Mouse (Mus musculus) kidney, embryonic 14.5 days (tissue): ENCODE results near the gene Rps6kb2. TPM values are rescaled to one million over a fixed set of nuclear protein-coding genes. Genes with fewer than 3 reads are reported as not detected.
A peak's percentile ranks its signal among the peaks of the same experiment; 100 is the strongest.

ENCODE experiments used
- ATAC-seq: fragments of 200-750 bp; cut with Nextera tagmentation; 2 replicates; pipeline ENCODE4 v1.8.0; 2017; ENCODE audit warnings: moderate number of reproducible peaks, mild to moderate bottlenecking, moderate TSS enrichment, moderate library complexity; ENCODE audit not compliant: low FRiP score, low TSS enrichment
- H3K27ac ChIP-seq: fragments of 300-500 bp; sonication (generic); 2 replicates; pipeline ENCODE4 v1.5.1; 2014; ENCODE audit warnings: low read depth, mild to moderate bottlenecking, low read length, moderate library complexity, mixed read lengths
- H3K27me3 ChIP-seq: fragments of 300-500 bp; sonication (generic); 2 replicates; pipeline ENCODE4 v1.6.1; 2014; ENCODE audit warnings: mild to moderate bottlenecking, low read length; ENCODE audit not compliant: control insufficient read depth, insufficient read depth
- H3K36me3 ChIP-seq: fragments of 300-500 bp; sonication (generic); 2 replicates; pipeline ENCODE4 v1.6.1; 2014; ENCODE audit warnings: low read length, mixed read lengths; ENCODE audit not compliant: control insufficient read depth, insufficient read depth
- H3K4me1 ChIP-seq: fragments of 300-500 bp; sonication (generic); 2 replicates; pipeline ENCODE4 v1.6.1; 2014; ENCODE audit warnings: low read length, mixed read lengths; ENCODE audit not compliant: control insufficient read depth, insufficient read depth
- H3K4me2 ChIP-seq: fragments of 300-500 bp; sonication (generic); replicated peaks from 2 replicates; pipeline ENCODE4 v1.6.1; 2014; ENCODE audit warnings: low read depth, mild to moderate bottlenecking, low read length
- H3K4me3 ChIP-seq: fragments of 300-500 bp; sonication (generic); 2 replicates; pipeline ENCODE4 v1.5.1; 2014; ENCODE audit warnings: mild to moderate bottlenecking, low read length
- H3K9ac ChIP-seq: fragments of 300-500 bp; sonication (generic); 2 replicates; pipeline ENCODE4 v1.6.1; 2014; ENCODE audit warnings: low read depth, mild to moderate bottlenecking, low read length, moderate library complexity
- H3K9me3 ChIP-seq: fragments of 300-500 bp; sonication (generic); 2 replicates; pipeline ENCODE4 v1.6.1; 2016; ENCODE audit warnings: low read length; ENCODE audit not compliant: control insufficient read depth
- WGBS: fragments of 180-500 bp; shearing (Covaris S2); extraction: QIAGEN DNeasy Blood & Tissue Kit; methylation state at CpG from one replicate; pipeline ENCODE4 v1.1.7; 2014; 5-methylcytosine and 5-hydroxymethylcytosine counted together
- polyA plus RNA-seq: library from polyadenylated mRNA; unstranded; fragments of >200 nt; fragmentation: Nextera tagmentation; extraction: Ambion mirVana; gene quantifications from 2 replicates; pipeline ENCODE4 v1.2.1, GENCODE M21; 2014

Gene Rps6kb2
- polyA plus RNA-seq, 1 experiment from 2014 or later: 42.0 TPM

- no peak overlapping the region for H3K4me3 ChIP-seq
- no peaks in the 10 kb centered on the region for H3K9me3 ChIP-seq
- H3K36me3 ChIP-seq: peaks cover 24% of the 10 kb centered on the region
- H3K9ac ChIP-seq: no peak overlapping the region
- 80% methylated on average over 3 of the region's 3 CpGs for WGBS
- no peak for ATAC-seq
- no peak overlapping the region for H3K27ac ChIP-seq
- peaks cover 11% of the 10 kb centered on the region for H3K4me1 ChIP-seq
- H3K4me2 ChIP-seq: no peak overlapping the region
- no peaks in the 10 kb centered on the region for H3K27me3 ChIP-seq
Measured at GRCm38 (mm10) chr19:4164100-4164499, 946 bp upstream of the Rps6kb2 start.

- Histone ChIP-seq H3K36me3 (peaks cover 30% of the 10 kb centered on the region), H3K4me2 (peak overlapping the region; percentile 88), H3K4me3 (peak overlapping the region; percentile 79), H3K9ac (peak overlapping the region; percentile 77), H3K27ac (peak overlapping the region; percentile 24; the same call in 1 of the 2 replicates), H3K27me3 (no peaks in the 10 kb centered on the region), H3K4me1 (peaks cover 11% of the 10 kb centered on the region), H3K9me3 (no peaks in the 10 kb centered on the region)
- WGBS: 35% methylated on average over 4 of the region's 4 CpGs
- peak; percentile 8; the same call in 1 of the 2 replicates for ATAC-seq
Measured at GRCm38 (mm10) chr19:4163543-4163887, 361 bp upstream of the Rps6kb2 start.

- Histone ChIP-seq H3K27me3 (no peaks in the 10 kb centered on the region), H3K4me2 (no peak overlapping the region), H3K4me1 (peaks cover 15% of the 10 kb centered on the region), H3K27ac (no peak overlapping the region), H3K9me3 (no peaks in the 10 kb centered on the region), H3K36me3 (peaks cover 58% of the 10 kb centered on the region), H3K9ac (no peak overlapping the region), H3K4me3 (no peak overlapping the region)
- ATAC-seq: no peak
- WGBS: 96% methylated on average over 8 of the region's 8 CpGs
Measured at GRCm38 (mm10) chr19:4159049-4159448, 4.1 kb downstream of the Rps6kb2 start.

GRCm38 (mm10) chr19:4156771-4157170 lies 6.4 kb downstream of the Rps6kb2 start:
- WGBS: 88% methylated on average over 12 of the region's 12 CpGs
- no peak overlapping the region for H3K4me3 ChIP-seq

GRCm38 (mm10) chr19:4156073-4156579 lies 7.0 kb downstream of the Rps6kb2 start:
- ATAC-seq: no peak; the same call in 1 of the 2 replicates
- Histone ChIP-seq H3K9me3 (no peaks in the 10 kb centered on the region), H3K4me3 (no peak overlapping the region), H3K36me3 (peaks cover 66% of the 10 kb centered on the region), H3K9ac (no peak overlapping the region), H3K27ac (peak overlapping the region; percentile 42; the same call in 1 of the 2 replicates), H3K4me1 (0 out of 2 replicates have a peak, but pooled peaks cover 4% of the 10 kb centered on the region), H3K27me3 (no peaks in the 10 kb centered on the region), H3K4me2 (no peak overlapping the region)
- WGBS: 66% methylated on average over 20 of the region's 20 CpGs

More at GRCm38 (mm10) chr19:4156771-4157170, 6.4 kb downstream of the Rps6kb2 start:
- no peaks in the 10 kb centered on the region for H3K9me3 ChIP-seq
- H3K27me3 ChIP-seq: no peaks in the 10 kb centered on the region
- H3K4me2 ChIP-seq: no peak overlapping the region
- no peak overlapping the region for H3K27ac ChIP-seq
- peaks cover 68% of the 10 kb centered on the region for H3K36me3 ChIP-seq
- ATAC-seq: no peak
- 0 out of 2 replicates have a peak, but pooled peaks cover 4% of the 10 kb centered on the region for H3K4me1 ChIP-seq
- no peak overlapping the region for H3K9ac ChIP-seq

GRCm38 (mm10) chr19:4155223-4156072 lies 7.7 kb downstream of the Rps6kb2 start:
- 0 out of 2 replicates have a peak, but pooled peaks cover 4% of the 10 kb centered on the region for H3K4me1 ChIP-seq
- no peak overlapping the region for H3K4me2 ChIP-seq
- H3K27me3 ChIP-seq: no peaks in the 10 kb centered on the region
- H3K4me3 ChIP-seq: no peak overlapping the region
- 48% methylated on average over 6 of the region's 6 CpGs for WGBS
- no peaks in the 10 kb centered on the region for H3K9me3 ChIP-seq
- H3K27ac ChIP-seq: peak overlapping the region; percentile 44
- H3K36me3 ChIP-seq: peaks cover 67% of the 10 kb centered on the region
- ATAC-seq: peak; percentile 58
- no peak overlapping the region for H3K9ac ChIP-seq

- no peak overlapping the region for H3K9ac ChIP-seq
- no peak overlapping the region for H3K4me3 ChIP-seq
- no peak overlapping the region for H3K27ac ChIP-seq
- H3K4me1 ChIP-seq: peaks cover 5% of the 10 kb centered on the region; the same call in 1 of the 2 replicates
- no peak for ATAC-seq
- H3K4me2 ChIP-seq: no peak overlapping the region
- WGBS: 80% methylated on average over 13 of the region's 13 CpGs
- H3K9me3 ChIP-seq: no peaks in the 10 kb centered on the region
- H3K27me3 ChIP-seq: no peaks in the 10 kb centered on the region
- H3K36me3 ChIP-seq: peaks cover 68% of the 10 kb centered on the region
Measured at GRCm38 (mm10) chr19:4154437-4155222, 8.5 kb downstream of the Rps6kb2 start.

GRCm38 (mm10) chr19:4153232-4153654 lies 9.9 kb downstream of the Rps6kb2 start, which contains the start of gene Ptprcap:
Ptprcap (plus strand) TSS chr19:4153604.
- WGBS: 85% methylated on average over 11 of the region's 11 CpGs
- H3K4me1 ChIP-seq: peaks cover 12% of the 10 kb centered on the region; the same call in 1 of the 2 replicates
- no peak for ATAC-seq
- H3K9ac ChIP-seq: peak within 1 kb of the TSS; percentile 13; the same call in 1 of the 2 replicates
- H3K36me3 ChIP-seq: peaks cover 54% of the 10 kb centered on the region
- H3K27me3 ChIP-seq: no peaks in the 10 kb centered on the region
- no peak within 1 kb of the TSS for H3K27ac ChIP-seq
- no peak within 1 kb of the TSS for H3K4me3 ChIP-seq
- no peaks in the 10 kb centered on the region for H3K9me3 ChIP-seq
- H3K4me2 ChIP-seq: no peak within 1 kb of the TSS
